Mouse (Mus musculus): Measurements from ENCODE around the gene Txndc11.

- TF ChIP-seq CTCF (IDR thresholded peaks at IDR 0.05 in 2 of 3, conservative IDR thresholded peaks at IDR 0.05 in 1 of 3; ENCODE audit: control insufficient read depth in 1 of 3, insufficient read depth in 1 of 3, low read depth in 2 of 3, low read length in 3 of 3, poor library complexity in 1 of 3, severe bottlenecking in 1 of 3), result no peak
- no peak for TF ChIP-seq POLR2AphosphoS2 (IDR thresholded peaks at IDR 0.05; ENCODE audit: low read length)
- TF ChIP-seq TCF12 (IDR thresholded peaks at IDR 0.05; ENCODE audit: low read depth, low read length), result no peak
- TF ChIP-seq EP300 (IDR thresholded peaks at IDR 0.05; ENCODE audit: low read depth in 1 of 2, low read length in 2 of 2), result no peak
- no peak for TF ChIP-seq USF1 (IDR thresholded peaks at IDR 0.05; ENCODE audit: low read depth, low read length)
- TF ChIP-seq ETS1 (IDR thresholded peaks at IDR 0.05; ENCODE audit: low read depth, low read length), result no peak
Measured at GRCm38 (mm10) chr16:11068666-11069065, 65.8 kb downstream of the Txndc11 start.
